Mouse (Mus musculus) brain, embryonic 18.5 days (tissue): ENCODE data around the gene F3.
A peak's percentile ranks its signal among the peaks of the same experiment; 100 is the strongest.

Experiments used
- DNase-seq: peaks from one replicate; pipeline ENCODE4 v3.0.0-alpha.2; 2012; ENCODE audit warnings: low read depth, low spot score

Gene F3

DNA sequence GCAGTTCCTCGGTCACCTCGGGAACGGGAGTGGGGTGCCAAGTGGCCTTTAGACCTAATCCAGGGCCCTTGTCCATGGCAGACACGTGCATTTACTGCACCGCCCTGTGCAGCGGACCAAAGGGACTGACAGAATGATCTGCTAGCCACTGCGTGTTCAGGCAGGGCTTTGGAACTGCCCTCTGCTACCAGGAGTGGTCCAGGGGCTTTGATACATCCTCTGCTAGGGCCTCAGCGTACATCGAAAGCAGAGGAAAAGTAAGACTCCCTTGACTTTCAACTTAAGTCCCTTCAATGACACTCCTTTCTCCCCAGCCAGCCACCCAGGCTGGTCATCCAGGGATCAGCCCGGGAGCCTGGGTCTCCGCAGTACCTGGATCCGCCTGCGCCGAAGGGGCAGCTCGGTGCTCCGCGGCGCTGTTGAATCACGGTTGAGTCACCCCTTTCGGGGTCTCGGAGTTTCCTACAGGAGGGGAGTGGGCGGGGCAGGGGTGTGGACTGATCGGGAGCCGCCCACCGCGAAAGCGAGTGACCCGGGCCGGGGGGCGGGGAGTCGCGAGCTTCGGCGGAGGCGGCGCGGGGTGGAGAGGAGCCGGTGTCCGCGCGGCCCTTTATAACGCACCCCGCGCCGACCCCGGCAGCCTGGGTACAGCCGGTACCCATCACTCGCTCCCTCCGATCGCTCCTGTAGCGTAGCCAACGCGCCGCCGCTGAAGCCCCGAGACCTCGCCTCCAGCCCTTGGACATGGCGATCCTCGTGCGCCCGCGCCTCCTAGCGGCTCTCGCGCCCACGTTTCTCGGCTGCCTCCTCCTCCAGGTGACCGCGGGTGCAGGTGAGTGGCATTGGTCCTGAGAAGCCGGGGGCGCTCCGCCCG lies at the start of gene F3:
Gene F3, plus strand, starts transcription at position 567 of the 874 bp plus-strand sequence.
- no peak for DNase-seq

DNA sequence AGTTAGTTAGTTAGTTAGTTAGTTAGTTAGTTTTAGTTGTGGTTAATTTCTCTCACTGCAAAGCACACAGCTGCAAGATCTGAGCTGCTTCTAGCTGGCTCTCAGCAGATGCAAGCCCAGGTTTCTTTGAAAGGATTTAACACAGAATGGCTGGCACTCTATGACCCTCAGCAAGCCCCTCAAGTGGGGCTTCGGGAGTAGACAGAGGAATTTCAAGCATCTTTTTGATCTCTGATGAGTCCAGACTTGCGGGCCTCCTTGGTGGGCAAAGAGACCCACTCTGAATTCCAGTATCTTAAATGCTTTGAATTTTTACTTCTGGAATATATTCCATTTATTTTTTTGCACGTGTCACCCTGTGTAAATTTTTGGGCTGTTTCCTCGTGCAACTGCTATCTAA lies 44.4 kb upstream of the F3 start:
- no peak for DNase-seq

DNA sequence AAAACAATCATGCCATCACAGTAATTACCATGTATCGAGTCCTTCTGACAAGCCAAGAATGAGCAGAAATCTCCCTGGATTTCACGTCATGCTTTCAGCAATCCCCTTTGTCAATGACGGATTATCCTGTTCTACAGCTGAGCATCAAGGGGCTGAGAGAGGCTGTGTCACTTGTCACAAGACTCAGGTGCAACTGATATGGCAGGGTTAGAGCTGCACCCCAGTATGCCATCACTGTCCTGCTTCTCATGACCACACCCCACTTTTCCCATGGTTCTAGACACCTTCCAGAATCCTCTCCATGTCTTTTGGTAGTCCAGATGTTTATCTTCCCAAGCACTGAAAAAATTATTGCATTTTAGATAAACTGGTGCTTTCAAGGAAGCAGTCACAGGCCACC lies 43.9 kb upstream of the F3 start:
- no peak for DNase-seq

DNA sequence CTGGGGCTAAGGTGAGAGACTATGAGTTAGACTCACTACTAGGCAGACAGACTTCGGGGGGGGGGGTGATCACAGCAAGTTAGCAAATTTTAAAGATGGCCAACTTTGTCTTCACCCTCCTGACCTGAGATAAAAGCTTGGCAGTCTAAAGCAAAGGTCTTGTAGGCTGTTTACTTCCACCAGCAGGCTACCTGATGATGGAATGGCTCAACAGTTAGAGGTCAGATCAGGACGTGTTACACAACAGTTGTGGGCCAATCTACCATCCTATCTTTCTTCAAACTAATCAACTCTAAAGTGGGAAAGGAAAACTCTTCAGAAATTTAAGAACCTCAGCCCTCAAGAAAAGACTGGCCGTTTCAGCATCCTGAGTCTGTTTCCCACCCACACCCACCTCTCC lies 43.1 kb upstream of the F3 start:
- no peak for DNase-seq

DNA sequence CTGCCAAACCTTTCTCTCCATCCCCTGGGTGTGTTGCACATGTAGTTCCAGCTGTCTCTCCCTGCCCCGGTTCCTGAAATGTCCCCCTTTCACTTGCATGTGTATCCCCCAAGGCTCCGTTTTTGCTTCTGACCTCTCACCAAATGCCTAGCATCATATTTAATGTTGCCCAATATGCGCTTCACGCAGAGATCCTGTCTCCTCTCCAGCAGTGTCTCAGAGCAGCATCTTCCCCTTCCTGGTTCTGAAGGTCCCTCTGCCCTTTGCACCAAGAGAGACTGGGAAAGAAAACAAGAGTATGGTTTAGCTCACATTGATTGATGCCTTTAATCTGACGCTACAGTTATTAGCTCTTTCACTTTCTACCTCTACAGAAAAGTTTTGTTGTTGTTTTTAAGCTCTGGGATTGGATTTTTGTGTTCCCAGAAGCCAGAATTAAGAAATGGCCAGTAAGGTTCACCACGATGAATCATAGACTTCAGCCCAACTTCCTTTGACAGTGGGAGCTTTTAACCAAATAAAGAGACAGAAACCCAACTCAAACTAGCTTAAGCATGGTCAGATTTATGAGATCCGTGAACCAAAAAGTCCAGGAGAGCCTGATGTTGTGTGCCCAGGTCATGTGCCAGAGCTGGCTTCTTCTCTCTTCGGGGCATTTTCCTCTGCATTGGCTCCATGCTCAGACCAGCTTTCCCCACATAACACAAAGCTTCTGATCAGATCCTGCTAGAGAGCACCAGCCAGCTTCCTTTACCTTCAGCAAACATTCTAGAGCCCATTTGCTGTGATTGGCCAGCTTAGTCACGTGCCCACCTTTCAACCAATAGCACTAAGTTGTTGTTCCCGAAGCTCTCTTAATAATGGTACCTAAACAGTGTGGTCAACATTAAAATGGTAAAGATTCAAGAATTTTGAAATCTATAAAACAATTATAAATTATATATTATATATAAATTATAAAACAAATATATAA lies 40.6 kb upstream of the F3 start:
- no peak for DNase-seq

DNA sequence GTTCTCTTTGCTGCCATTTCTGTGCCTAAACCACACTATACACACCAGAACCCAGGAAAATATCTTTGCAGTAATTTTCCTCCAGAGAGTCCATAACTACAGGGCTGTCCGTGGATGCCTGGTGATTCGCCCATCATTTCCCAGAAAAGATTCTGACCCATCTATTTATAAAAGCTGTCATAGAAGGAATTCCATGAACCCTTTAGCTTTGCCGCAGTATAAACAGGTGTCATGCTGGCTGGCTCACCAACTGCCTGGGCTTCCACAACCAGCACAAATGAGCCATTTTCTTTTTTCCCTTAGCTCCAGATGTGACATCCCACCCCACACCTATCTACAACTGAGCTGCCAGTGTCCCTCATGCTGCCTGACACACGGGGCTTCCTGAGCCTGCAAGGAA lies 38.8 kb upstream of the F3 start:
- DNase-seq = no peak

DNA sequence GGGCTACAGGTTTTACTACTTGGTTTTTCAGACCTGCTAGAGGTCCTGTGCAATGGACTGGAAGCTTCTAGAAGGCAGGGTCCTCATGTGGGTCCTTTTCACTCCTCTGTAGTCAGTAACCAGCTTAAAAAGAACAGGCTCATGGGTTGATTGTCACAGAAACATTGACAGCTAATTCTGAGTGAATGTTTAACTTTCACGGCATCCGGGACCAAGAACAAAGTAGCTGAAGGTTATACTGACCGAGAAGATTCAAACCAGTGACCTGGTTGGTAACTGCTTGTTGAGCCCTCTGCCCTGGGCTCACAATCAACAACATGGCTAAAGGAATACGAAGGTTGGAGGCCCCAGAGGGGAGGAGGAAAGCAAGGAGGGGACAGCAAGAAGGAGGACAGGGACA lies 38.4 kb upstream of the F3 start:
- no peak for DNase-seq

DNA sequence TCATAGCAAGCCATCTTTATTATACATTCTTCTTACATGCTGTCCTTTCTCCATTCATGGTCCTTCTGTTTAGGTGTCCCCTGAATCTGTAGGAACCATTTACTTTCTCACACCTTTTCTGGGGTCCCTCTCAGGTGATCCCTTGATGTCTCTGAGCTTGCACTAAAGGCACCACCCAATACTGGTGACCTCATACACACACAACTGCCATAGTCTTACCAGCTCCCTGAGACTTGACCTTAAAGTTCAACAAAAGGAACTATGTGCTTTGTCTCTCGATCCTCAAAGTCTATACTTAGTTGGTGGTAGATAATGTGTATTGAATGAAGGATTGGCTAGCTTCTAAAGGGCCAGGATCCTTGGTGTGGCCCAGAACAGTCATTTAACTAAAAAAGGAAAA lies 37.4 kb upstream of the F3 start:
- DNase-seq = no peak

DNA sequence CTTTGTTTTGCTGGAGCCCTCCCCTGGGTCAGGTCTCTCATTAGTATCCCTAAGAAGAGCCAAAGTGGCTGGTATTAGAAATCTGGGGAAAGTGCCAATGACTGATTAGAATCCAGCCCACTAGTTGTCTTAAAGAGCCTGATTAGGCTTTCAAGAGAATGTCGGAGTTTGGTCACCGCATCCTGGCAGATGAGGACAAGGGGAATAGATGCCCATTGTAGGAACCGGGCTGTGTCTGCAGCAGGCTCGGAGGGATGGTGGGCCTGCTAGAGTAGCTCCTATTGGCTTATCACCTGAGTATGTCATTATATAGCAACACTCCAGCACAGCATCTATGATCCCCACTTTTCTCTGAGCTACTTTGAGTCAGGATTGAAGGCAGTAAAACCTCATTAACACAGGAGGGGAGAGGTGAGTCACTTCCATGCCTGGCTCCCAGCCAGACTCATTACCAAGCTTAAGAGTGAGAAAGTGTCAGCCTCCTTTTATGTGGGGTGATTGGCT lies 36.9 kb upstream of the F3 start:
- no peak for DNase-seq

DNA sequence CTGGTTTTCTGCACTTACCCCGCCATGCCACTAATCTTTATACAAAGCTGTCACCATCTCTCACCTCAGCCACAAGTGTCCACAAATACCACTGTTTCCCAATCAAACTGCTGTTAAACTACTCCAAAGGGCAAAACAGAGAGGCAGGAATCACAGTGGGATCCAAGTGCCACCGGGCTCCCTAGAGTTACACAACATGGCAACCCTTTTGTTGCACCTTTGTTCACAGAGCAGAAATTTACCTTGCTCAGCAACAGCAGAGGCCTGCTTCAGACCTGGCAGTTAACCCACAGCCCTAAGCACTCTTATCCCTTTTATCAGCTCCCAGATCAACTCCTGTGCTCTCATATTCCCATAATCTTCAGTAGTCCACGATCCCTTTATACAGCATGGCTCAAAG lies 35.6 kb upstream of the F3 start:
- DNase-seq = no peak

DNA sequence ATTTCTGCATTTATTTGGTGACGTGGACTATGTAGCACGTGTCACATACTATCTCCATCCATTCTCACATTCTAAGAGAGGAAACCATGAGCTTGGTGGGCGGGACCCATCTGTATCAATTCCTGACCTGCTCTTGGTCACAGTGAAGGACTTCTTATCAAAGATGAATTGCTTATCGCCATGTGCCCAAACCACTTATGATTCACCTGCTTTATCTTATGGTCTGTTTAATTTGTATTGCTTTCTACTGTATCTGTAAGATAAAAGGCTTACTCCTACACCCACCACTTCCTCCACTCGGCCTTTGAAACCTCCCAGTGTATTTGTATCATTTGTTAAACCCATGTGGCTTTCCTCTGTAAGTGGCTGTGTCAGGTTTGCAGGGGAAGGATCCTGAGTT lies 34.3 kb upstream of the F3 start:
- no peak for DNase-seq

DNA sequence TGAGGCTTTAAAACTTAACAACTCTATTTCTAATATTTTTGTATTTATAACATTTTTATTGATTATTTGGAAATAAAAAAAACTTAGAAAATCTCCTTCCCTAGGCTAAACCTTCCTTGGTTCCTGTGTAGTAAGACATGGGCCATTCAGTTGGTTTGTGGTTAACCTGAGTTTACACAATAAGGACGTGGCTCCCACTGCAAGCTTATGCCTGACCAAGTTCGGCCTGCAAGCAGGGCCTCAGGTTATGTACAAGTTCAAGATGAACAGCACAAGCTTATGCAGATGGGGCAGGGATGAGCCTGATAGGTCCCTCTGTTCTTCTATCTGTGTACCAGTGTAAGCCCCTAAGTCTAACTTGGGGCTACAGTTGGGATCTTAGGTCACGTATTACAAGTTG lies 33.6 kb upstream of the F3 start:
- no peak for DNase-seq

DNA sequence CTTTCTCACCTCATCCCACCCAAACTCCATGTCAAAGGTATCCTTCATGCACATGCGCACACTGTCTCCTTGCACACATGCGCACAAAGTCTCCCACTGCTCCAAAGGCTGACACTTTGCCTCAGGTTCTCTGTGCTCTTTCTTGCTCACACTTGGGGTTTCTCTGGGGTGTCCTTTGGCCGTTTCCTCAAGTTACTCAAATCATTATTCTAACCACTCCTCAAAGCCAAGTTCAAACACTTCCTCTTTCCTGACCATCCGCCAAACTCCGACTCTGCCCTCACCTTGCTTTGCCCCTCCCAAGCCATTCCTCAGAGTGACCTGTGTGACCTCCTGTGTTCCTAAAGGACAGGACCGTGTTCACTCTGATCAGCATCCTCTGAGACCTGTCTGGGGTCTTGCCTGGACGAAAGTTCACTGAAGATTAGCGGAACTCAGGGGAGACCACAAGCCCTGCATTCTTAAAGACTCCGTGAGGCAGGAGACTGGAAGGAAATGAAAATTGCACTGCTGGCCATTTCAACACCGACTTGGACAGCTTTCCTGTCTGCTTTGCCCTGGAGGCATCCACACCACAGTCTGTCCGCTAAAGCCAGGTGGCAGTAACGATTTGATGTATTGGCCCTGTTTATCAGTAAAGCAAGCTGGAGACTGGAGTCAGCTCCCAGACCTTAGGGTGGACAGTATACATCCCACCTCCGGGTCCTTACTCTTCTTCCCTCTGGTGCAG lies 30.2 kb upstream of the F3 start:
- no peak for DNase-seq

DNA sequence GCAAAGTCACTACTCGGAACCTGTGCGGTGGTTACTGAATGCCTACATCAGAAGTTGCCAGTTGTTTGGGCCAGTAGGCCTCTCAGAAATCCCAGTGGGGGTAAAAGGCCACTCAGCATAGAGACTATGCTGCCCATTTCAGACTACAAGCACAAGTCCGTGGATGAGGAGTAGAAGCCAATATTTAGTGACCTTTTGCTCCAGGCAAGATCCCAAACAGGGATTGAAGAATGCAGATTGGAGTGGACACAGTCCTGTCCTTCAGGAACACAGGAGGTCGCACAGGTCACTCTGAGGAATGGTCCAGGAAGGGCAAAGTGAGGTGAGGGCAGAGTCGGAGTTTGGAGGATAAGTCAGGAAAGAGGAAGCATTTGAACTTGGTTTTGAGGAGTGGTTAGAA lies 29.6 kb upstream of the F3 start:
- no peak for DNase-seq

DNA sequence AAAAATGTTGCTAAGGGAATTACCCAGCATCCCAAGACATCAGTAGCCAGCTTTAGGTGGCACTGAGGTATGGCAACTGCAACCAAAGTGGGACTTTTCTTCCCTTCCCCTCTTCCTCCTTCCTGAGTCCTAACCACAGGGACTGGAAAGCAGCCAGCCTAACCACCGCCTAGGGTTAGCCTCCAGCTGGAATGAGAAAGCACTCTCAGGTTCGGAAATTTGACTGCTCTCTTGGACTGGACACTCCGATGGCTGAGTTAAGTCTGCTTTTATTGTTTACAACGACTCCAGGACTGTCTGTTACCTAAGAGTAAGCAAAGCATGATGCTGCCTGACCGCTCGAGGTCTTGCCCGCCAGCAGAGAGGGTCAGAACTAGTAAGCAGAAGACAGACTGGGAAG lies 26.2 kb upstream of the F3 start:
- no peak for DNase-seq

DNA sequence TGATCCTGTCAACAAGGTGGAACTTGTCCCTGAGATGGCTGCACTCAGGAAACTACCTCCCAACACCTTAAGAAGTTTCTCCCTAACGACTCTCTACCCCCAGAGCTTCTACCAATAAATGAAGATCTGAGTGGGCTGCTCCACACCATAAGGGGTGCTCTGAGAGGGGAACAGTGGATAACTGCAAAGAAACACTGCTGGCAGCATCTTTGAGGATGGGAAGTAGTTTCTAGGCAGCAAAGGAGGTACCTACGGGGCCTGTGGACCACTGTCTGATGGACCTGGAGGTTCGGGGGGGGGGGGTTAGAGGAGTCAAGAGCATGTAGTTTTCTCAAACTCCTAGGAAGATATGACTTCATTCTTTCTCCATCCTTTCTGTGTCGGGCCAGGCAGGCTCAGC lies 23.9 kb upstream of the F3 start:
- DNase-seq = no peak

DNA sequence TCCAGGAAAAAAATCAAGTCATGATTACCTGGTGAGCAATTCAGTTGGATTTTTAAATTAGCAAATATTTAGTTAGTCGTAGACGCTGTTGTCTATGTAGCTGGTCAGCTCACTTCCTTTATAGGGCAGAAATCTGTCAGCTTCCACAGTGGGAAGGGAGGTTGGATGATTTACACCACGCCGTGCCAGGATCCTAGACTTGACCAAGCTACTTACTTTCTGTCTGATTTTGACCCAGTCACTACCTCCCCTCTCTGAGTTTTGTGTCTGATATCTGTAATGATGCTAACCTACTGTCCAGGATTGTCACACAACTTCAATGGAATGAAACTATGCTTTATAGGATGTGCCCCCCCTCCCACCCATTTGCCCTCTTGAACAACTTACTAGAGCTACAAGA lies 23.5 kb upstream of the F3 start:
- DNase-seq = no peak

DNA sequence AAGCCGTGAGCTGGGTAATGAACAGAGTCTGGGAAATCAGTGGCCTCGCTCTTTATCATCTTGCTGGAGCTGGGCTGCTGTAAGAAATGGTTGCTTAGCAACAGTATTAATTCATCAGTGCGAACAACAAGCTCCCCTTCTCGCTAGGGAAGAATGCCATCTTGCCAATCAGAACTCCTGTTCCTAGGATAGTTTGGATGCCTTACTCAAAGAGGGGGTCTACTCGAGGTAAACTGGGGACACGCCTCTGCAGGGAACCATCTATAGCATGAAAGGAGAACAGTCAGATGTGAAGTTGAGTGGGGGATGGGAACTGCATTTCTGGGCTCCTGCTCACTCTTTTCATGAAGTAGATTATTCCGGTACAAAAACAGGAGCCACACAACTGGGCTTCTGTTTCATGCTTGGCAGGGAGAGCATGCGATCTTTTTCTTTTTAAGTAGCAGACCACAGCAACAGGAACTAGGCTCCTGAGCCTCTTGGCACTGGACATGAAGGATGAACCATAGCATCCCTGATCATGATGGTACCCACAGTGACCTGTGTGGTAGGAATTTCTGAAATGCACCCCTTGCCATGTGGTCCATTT lies 22.9 kb upstream of the F3 start:
- peak; percentile 84 for DNase-seq

DNA sequence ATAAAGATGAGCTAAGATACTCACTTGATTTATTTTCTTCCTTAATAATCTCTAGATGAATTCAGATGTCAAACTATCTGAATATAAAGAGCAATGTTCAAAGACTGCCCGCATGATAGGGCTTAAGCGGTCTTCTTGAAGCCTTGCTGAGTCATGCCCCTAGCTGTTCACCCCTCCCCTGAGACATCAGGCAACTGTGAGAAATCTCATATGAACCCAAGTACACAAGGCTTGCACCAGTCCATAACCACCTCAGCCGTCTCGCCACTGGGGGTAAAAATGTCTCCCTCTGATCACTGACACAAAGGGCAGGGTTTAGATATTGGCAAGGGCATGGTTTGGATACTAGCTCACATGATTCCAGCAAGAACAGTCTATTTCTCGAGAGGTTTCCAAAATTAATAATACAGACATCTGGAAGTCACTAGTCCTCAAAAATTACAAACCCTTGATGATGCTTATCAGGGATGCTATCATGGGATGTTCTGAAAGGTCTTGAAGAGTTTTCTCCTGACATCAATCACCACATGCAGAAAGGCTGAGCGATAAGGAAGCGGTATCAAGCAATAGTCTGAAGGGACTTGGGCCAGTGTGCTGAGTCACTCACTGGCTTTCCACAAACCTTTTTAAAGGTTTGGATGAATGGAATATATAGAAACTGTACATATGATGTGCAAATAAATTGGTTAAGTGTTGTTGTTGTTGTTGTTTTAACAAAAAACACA lies 20.0 kb upstream of the F3 start:
- DNase-seq = no peak

DNA sequence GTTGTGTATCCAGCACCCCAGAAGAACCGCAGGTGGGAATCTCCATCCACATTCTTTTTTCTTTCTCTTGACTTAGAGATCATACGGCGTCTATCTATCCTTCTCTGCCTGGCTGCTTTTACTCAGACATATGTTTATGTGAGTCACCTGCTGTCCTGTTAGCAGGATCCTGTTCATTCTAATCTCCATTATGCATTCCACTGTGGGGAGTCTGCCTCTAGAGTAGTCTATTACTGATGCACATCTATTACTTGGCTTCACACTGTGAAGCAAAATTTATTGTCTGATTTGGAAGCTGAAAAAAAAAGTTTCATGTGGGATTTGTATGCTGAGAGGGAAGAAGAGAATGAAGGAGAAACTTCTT lies 19.5 kb upstream of the F3 start:
- no peak for DNase-seq

DNA sequence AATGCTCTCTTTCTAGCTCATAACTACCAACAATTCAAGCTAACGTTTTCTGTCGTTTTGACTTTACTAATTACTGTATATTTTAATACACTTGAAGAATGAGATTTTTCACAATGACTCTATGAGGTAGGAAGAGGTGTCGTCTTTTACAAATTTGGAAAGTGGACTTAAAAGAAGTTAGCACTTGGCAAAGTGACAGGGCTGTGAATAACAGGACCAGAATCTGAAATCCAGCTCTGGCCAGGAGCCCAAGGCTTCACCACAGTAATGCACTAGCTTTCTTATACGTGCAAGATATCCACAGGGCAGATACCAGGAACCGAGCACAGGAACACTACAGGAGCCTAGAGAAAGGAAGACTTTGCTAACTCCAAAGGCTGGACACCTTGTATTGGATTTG lies 17.2 kb upstream of the F3 start:
- no peak for DNase-seq
